Mouse (Mus musculus) yolk sac, embryonic 10.5 days (tissue): ENCODE results near the gene Tbx4.

Experiments
- DNase-seq: peaks from one replicate; pipeline ENCODE4 v3.0.0-alpha.2; 2017; ENCODE audit warnings: low spot score

Tbx4 gene

DNA sequence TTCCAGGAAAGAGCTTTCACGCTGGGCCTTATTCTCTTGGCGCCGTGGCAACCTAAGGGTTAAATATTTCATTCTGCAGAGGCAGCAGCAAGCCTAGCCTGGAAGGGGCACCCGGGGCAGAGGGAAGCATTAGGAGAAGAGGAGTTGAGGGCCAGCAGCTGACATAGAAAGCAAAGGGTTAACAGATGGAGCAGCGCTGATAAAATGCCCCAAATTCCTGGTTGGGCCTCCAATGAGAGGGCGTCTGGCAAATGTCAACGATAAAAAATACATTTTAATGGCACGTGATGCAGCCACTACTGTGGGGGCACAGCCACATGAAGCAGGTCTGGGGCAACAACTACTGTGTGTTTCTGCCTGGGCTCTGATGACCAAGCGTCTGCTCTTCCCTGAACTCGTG lies 23.9 kb downstream of the Tbx4 start:
- DNase-seq, result peak; percentile 53

GRCm38 (mm10) chr11:85913506-85913905 lies 27.3 kb downstream of the Tbx4 start:
- no peak for DNase-seq

DNA sequence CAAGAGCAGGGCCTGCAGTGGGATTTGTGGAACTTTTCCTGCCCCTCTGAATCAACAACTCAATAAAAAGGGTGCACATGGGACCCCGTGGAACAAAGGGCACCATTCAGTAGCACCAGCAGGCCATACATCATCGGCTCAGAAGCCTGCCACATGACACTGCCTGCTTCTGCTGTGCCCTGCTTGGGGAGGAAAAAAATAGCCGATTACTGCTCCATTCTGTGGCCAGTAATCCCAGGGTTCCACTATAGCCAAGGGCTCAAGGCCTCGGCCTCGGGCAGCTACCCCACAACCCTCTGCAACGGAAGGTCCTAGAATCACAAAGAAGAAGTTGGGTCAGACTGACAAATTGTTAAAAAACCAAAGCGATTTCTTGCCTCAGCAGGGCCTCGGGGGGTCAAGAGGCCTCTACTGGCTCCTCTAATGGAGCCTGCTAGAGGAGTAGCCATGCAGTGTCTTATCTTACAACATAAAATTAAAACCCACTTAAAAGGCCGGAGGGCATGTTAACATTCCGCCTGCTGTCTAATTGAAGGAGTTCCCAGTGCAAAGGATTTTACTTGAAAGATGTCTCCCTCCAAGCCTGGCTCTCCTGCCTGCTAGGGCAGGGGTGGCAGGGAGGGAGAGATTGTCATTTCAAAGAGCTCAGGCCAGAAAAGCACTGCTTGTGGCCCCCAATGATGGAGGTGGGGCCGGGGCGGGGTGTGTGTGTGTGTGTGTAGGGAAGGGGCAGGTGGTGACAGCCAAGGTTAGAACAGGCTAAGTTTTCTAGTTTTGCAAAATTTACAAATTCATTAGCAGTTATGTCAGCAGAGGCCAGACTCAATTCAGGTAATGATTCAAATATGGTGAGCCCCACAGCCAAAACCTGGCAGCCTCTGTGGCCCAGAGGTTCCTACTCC lies 31.1 kb downstream of the Tbx4 start:
- DNase-seq, result no peak

- DNase-seq, result no peak
Measured at GRCm38 (mm10) chr11:85917993-85918325, 31.7 kb downstream of the Tbx4 start.

DNA sequence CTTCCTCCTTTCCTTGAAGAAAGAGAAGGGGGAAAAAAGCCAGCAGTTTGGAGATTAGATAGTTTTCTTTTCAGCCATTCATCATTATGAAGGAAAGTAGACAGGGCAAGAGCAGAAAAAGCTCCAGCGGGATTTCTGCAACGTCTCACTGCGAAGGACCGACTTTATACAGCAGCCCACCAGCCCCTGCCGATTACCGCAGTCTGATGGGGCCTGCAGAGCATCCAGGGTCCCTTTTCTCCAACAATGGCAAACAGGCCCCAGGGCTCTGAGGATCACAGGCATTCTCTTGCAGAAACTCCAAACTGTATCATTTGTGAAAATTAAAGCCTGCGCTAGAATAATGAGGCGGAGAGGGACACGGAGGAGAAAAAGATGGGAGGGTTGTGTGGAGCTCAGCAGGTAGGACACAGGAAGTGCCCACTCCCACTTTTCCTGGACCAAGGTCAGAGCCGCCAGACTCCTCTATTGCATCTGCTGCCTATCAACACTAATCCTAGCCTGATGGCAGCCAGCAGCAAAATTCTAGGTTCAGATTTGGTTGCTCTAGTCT lies 32.2 kb downstream of the Tbx4 start:
- DNase-seq, result no peak

- peak; percentile 24 for DNase-seq
Measured at GRCm38 (mm10) chr11:85925294-85925743, 39.1 kb downstream of the Tbx4 start.

- no peak for DNase-seq
Measured at GRCm38 (mm10) chr11:85926287-85926764, 40.1 kb downstream of the Tbx4 start.

GRCm38 (mm10) chr11:85928106-85928505 lies 41.9 kb downstream of the Tbx4 start:
- DNase-seq, result no peak

GRCm38 (mm10) chr11:85929651-85930050 lies 43.4 kb downstream of the Tbx4 start:
- DNase-seq, result no peak

GRCm38 (mm10) chr11:85941785-85942570 lies 55.8 kb downstream of the Tbx4 start:
- peak; percentile 60 for DNase-seq

DNA sequence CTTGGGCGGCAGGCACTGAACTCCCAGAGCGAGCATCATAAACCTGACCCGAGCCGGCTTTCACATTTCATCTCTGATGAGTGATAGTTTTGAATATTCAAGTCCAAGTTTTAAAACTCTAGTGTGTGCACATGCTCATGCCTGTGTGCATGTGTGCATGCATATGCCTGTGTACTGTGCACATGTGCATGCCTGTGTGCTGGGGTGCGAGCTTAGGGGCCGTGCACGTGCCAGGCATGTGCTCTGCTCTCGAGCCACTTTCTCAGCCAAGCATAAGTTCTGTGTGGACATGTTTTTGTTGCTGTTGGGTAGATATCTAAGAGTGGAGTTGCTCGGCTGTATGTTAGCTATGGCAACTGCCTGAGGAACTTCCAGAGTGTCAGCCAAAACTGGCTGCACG lies 62.5 kb downstream of the Tbx4 start:
- no peak for DNase-seq

DNA sequence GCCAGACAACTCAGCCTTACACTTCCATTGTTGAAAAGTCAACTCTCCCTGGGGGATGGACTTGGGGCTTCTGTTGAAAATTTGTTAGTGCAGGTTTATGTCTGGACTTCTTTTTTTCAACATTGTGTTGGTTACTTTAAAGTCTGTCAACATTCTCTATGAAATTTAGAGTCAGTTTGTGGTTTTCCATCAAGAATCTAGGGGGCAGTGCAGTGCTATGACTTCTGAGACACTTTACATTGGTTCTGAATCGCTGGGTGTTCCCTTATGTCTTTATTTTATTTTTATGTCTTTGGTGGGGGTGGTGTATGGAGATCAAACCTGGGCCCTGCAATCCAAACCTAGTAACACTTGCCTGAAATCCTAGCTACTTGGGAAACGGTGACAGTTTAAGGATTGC lies 63.5 kb downstream of the Tbx4 start:
- no peak for DNase-seq

DNA sequence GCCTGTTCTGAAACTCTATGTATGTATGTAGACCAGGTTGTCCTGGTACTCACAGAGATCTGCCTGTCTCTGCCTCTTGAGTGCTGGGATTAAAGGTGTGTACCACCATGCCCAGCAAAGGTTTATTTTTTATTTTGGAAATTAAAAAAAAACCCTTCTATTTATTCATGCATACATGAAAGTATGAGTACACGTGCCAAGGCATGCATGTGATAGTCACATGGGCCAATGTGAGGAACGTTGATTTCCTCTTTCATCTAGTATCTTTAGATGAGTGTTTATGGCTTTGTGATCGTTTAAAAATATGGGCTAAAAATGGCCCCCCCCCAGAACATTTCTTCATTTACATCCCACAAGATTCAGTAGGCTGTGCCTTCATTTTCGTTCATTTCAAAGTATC lies 66.3 kb downstream of the Tbx4 start:
- no peak for DNase-seq

GRCm38 (mm10) chr11:85955611-85956010 lies 69.4 kb downstream of the Tbx4 start:
- DNase-seq, result no peak

DNA sequence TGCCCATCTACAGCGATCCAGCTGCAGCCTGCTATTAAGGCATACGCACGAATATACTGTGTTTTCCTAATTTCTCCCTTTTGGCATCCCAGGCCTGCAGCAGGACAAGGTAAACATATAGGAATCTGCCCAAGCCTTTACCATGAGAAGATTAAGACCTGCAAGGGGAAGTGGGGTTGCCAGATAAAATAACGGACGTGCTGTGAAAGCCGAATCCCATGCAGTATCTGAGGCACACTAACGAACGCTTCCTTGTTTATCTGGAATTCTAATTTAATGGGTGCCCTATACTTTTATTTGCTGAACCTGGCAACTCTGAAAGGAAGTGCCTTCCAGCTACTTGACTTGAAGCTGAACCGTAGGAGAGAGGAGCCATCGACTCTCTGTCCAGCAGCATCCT lies 70.2 kb downstream of the Tbx4 start:
- DNase-seq, result no peak

- DNase-seq, result no peak
Measured at GRCm38 (mm10) chr11:85956950-85957778, 70.9 kb downstream of the Tbx4 start.

GRCm38 (mm10) chr11:85959837-85960236 lies 73.6 kb downstream of the Tbx4 start:
- DNase-seq, result no peak

DNA sequence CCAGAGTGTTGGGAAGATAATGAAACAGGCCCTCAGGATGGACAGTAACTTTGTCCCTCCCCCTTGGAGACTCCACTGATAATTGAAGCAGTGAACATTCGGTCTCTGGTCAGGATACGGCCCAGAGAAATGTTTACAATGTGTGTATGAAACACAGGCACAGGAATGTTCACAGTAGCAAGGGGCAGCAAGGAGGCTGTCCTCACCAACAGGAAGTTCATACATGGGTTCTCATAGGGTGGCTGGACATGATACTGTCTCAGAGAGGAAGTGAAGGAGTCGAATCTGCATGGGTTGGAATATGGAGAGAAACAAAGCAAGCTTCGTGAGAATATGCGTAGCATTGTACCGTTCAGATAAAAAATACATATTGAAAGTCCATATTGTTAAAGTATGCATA lies 74.1 kb downstream of the Tbx4 start:
- no peak for DNase-seq

DNA sequence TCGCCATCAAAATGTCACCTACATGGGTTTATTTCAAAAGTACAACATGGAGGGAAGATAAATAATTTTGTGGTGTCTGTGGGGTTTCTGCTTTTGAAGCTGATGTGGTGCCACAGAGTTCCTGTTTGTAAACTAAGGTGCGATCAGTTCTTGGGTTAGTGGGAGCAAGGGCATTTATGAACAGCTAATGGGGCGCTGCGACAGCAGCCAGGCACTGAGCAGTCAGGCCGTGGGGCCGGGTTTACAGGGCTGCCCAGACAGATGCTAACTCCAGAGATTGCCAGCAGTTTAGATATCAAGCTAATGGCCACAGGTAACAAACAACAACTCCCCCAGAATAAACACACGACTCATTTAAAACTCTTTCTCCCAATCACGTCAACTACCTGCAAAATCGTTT lies 75.3 kb downstream of the Tbx4 start:
- DNase-seq, result no peak
